Mouse (Mus musculus) thymus, postnatal 14 days (tissue): Measurements from ENCODE around the gene Cfap61.

Experiments
- DNase-seq: peaks from one replicate; pipeline ENCODE4 v3.0.0; 2021

Cfap61 gene

DNA sequence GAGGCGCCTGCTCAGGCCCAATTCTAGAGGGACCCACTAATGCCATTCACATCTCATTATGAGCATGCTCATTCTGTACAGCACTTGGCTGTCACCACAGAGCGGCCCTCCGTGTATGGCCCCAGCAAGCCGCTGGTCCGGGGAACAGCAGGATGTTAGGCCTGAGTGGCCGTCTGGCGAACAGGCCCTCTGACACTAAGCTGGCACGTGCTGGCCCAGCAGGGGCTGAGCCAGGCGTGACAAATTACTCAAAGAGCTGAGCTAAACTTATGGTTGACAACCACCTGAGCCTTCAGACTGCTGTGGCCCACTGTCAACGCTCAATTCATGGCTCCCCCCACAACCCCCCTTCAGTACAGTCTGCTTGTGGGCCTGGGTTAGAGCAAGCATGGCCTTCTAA is 327.6 kb downstream of the Cfap61 start:
- DNase-seq: no peak

DNA sequence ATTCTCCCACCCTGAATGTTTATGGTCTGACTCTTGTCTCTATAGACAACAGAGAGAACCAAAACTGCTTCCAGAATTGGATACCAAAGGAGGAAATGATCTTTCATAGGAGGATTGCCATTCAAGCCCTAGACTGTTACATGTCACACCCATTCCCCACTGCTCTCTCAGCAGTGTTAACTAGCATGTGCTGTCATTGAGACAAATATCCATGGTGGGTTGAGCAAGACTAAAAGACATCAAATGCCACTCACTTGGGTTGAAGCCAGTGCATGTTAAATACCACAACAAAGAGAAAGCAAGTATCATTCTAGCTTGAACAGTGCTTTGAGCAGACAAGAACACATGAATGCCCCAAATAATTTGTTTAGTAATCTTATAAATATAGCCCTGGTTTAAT is 328.4 kb downstream of the Cfap61 start:
- DNase-seq: no peak
